Mouse (Mus musculus) neural tube, embryonic 12.5 days (tissue): ENCODE data around the gene Kcna7. TPM values are rescaled to one million over a fixed set of nuclear protein-coding genes. Genes with fewer than 3 reads are reported as not detected.

ENCODE experiments used
- ATAC-seq: fragments of 200-750 bp; cut with Nextera tagmentation; 2 replicates; pipeline ENCODE4 v1.8.0; 2017; ENCODE audit warnings: low read depth, mild to moderate bottlenecking, moderate TSS enrichment, moderate library complexity; ENCODE audit not compliant: low FRiP score
- H3K27ac ChIP-seq: fragments of 300-500 bp; sonication (generic); 2 replicates; pipeline ENCODE4 v1.5.1; 2016
- H3K27me3 ChIP-seq: fragments of 300-500 bp; sonication (generic); replicated peaks from 2 replicates; pipeline ENCODE4 v1.6.1; 2016; ENCODE audit warnings: mild to moderate bottlenecking
- H3K36me3 ChIP-seq: fragments of 300-500 bp; sonication (generic); 2 replicates; pipeline ENCODE4 v1.6.1; 2016; ENCODE audit warnings: mild to moderate bottlenecking
- H3K4me1 ChIP-seq: fragments of 300-500 bp; sonication (generic); 2 replicates; pipeline ENCODE4 v1.6.1; 2016
- H3K4me2 ChIP-seq: fragments of 300-500 bp; sonication (generic); replicated peaks from 2 replicates; pipeline ENCODE4 v1.6.1; 2016; ENCODE audit warnings: mild to moderate bottlenecking
- H3K4me3 ChIP-seq: fragments of 300-500 bp; sonication (generic); 2 replicates; pipeline ENCODE4 v1.5.1; 2016
- H3K9ac ChIP-seq: fragments of 300-500 bp; sonication (generic); 2 replicates; pipeline ENCODE4 v1.6.1; 2016; ENCODE audit warnings: mild to moderate bottlenecking
- H3K9me3 ChIP-seq: fragments of 300-500 bp; sonication (generic); 2 replicates; pipeline ENCODE4 v1.6.1; 2016; ENCODE audit warnings: mild to moderate bottlenecking
- WGBS: fragments of 180-500 bp; shearing (Covaris S2); methylation state at CpG from one replicate; pipeline ENCODE4 v1.1.7; 2016; 5-methylcytosine and 5-hydroxymethylcytosine counted together
- polyA plus RNA-seq: library from polyadenylated mRNA; unstranded; fragments of >200 nt; fragmentation: Nextera tagmentation; extraction: Ambion mirVana; gene quantifications from 2 replicates; pipeline ENCODE4 v1.2.1, GENCODE M21; 2016

The Kcna7 gene
- polyA plus RNA-seq, 1 experiment from 2014 or later: not detected

GRCm38 (mm10) chr7:45413864-45414739 is 8.6 kb downstream of the Kcna7 start:
- Histone ChIP-seq H3K4me2 (peak overlapping the region; percentile 82), H3K9ac (peak overlapping the region; percentile 56), H3K27ac (no peak overlapping the region), H3K4me1 (peaks cover 16% of the 10 kb centered on the region), H3K36me3 (no peaks in the 10 kb centered on the region), H3K9me3 (no peaks in the 10 kb centered on the region), H3K4me3 (peak overlapping the region; percentile 43), H3K27me3 (peaks cover 97% of the 10 kb centered on the region)
- WGBS: 1% methylated on average over 27 of the region's 27 CpGs
- 0 out of 2 replicates have a peak, but pooled peaks have one; percentile 6 for ATAC-seq

GRCm38 (mm10) chr7:45414740-45415224 is 9.3 kb downstream of the Kcna7 start:
- WGBS: 46% methylated on average over 12 of the region's 12 CpGs
- Histone ChIP-seq H3K36me3 (no peaks in the 10 kb centered on the region), H3K4me3 (no peak overlapping the region), H3K4me1 (peaks cover 16% of the 10 kb centered on the region), H3K27ac (no peak overlapping the region), H3K4me2 (no peak overlapping the region), H3K9me3 (no peaks in the 10 kb centered on the region), H3K9ac (no peak overlapping the region), H3K27me3 (peaks cover 97% of the 10 kb centered on the region)
- no peak for ATAC-seq

- no peak for ATAC-seq
- Histone ChIP-seq H3K36me3 (peaks cover 3% of the 10 kb centered on the region), H3K9ac (no peak overlapping the region), H3K27me3 (peaks cover 96% of the 10 kb centered on the region), H3K4me3 (no peak overlapping the region), H3K27ac (no peak overlapping the region), H3K4me1 (peaks cover 16% of the 10 kb centered on the region), H3K4me2 (peak overlapping the region; percentile 24; the same call in 1 of the 2 replicates), H3K9me3 (no peaks in the 10 kb centered on the region)
- 13% methylated on average over 37 of the region's 37 CpGs for WGBS
These were observed 10.2 kb downstream of the Kcna7 start for GRCm38 (mm10) chr7:45415636-45416035.

GRCm38 (mm10) chr7:45417962-45418492 is 12.6 kb downstream of the Kcna7 start:
- Histone ChIP-seq H3K27me3 (peaks cover 84% of the 10 kb centered on the region), H3K4me2 (no peak overlapping the region)
- WGBS: 10% methylated on average over 13 of the region's 13 CpGs

GRCm38 (mm10) chr7:45419859-45420614 is 14.6 kb downstream of the Kcna7 start:
- Histone ChIP-seq H3K36me3 (peaks cover 47% of the 10 kb centered on the region), H3K9me3 (no peaks in the 10 kb centered on the region), H3K27me3 (peaks cover 63% of the 10 kb centered on the region), H3K4me2 (no peak overlapping the region), H3K4me1 (0 out of 2 replicates have a peak, but pooled peaks cover 3% of the 10 kb centered on the region), H3K27ac (no peak overlapping the region), H3K9ac (no peak overlapping the region), H3K4me3 (no peak overlapping the region)
- 11% methylated on average over 27 of the region's 27 CpGs for WGBS
- ATAC-seq: no peak

More at GRCm38 (mm10) chr7:45417962-45418492, 12.6 kb downstream of the Kcna7 start:
- Histone ChIP-seq H3K36me3 (peaks cover 27% of the 10 kb centered on the region), H3K4me1 (peaks cover 15% of the 10 kb centered on the region), H3K9me3 (no peaks in the 10 kb centered on the region), H3K9ac (no peak overlapping the region), H3K27ac (no peak overlapping the region), H3K4me3 (no peak overlapping the region)
- ATAC-seq: no peak

- no peak within 1 kb of the TSS for H3K27ac ChIP-seq
- peaks cover 50% of the 10 kb centered on the region for H3K36me3 ChIP-seq
- no peaks in the 10 kb centered on the region for H3K9me3 ChIP-seq
- no peak within 1 kb of the TSS for H3K4me3 ChIP-seq
- no peak within 1 kb of the TSS for H3K9ac ChIP-seq
- peaks cover 58% of the 10 kb centered on the region for H3K27me3 ChIP-seq
- 0 out of 2 replicates have a peak, but pooled peaks cover under 1% of the 10 kb centered on the region for H3K4me1 ChIP-seq
- no peak for ATAC-seq
- H3K4me2 ChIP-seq: no peak within 1 kb of the TSS
- WGBS: 60% methylated on average over 6 of the region's 6 CpGs
These were observed 15.1 kb downstream of the Kcna7 start, which contains the start of gene Lhb for GRCm38 (mm10) chr7:45420615-45420919. TSS of gene Lhb (plus strand) at chr7:45420820.

GRCm38 (mm10) chr7:45421194-45421593 is 15.7 kb downstream of the Kcna7 start:
- 89% methylated on average over 14 of the region's 14 CpGs for WGBS
- Histone ChIP-seq H3K4me2 (no peak overlapping the region), H3K9me3 (no peaks in the 10 kb centered on the region), H3K36me3 (peaks cover 52% of the 10 kb centered on the region), H3K9ac (no peak overlapping the region), H3K27me3 (peaks cover 52% of the 10 kb centered on the region), H3K4me1 (no peaks in the 10 kb centered on the region), H3K4me3 (no peak overlapping the region), H3K27ac (no peak overlapping the region)
- no peak for ATAC-seq

- no peak overlapping the region for H3K4me3 ChIP-seq
- H3K4me1 ChIP-seq: no peaks in the 10 kb centered on the region
- no peak overlapping the region for H3K4me2 ChIP-seq
- H3K27ac ChIP-seq: no peak overlapping the region
- H3K9ac ChIP-seq: no peak overlapping the region
- peaks cover 90% of the 10 kb centered on the region for H3K36me3 ChIP-seq
- WGBS: 94% methylated on average over 8 of the region's 8 CpGs
- H3K9me3 ChIP-seq: no peaks in the 10 kb centered on the region
- no peak for ATAC-seq
- H3K27me3 ChIP-seq: peaks cover under 1% of the 10 kb centered on the region; the same call in 1 of the 2 replicates
These were observed 21.1 kb downstream of the Kcna7 start for GRCm38 (mm10) chr7:45426556-45426955.

- peak overlapping the region; percentile 76 for H3K9ac ChIP-seq
- no peaks in the 10 kb centered on the region for H3K27me3 ChIP-seq
- peaks cover 43% of the 10 kb centered on the region for H3K4me1 ChIP-seq
- peak overlapping the region; percentile 83 for H3K4me2 ChIP-seq
- peak overlapping the region; percentile 60; the same call in 1 of the 2 replicates for H3K27ac ChIP-seq
- WGBS: 2% methylated on average over 7 of the region's 7 CpGs
- ATAC-seq: no peak
- peaks cover 33% of the 10 kb centered on the region for H3K36me3 ChIP-seq
- H3K9me3 ChIP-seq: no peaks in the 10 kb centered on the region
- peak overlapping the region; percentile 85 for H3K4me3 ChIP-seq
These were observed 28.4 kb downstream of the Kcna7 start for GRCm38 (mm10) chr7:45433835-45434202.

GRCm38 (mm10) chr7:45434203-45435015 is 29.0 kb downstream of the Kcna7 start, which contains the start of gene Gys1:
TSS of gene Gys1 (plus strand) at chr7:45434844.
- peak; percentile 97 for ATAC-seq
- peaks cover 43% of the 10 kb centered on the region for H3K4me1 ChIP-seq
- H3K27ac ChIP-seq: peak within 1 kb of the TSS; percentile 60
- H3K36me3 ChIP-seq: peaks cover 27% of the 10 kb centered on the region
- H3K9ac ChIP-seq: peak within 1 kb of the TSS; percentile 76
- no peaks in the 10 kb centered on the region for H3K9me3 ChIP-seq
- H3K4me2 ChIP-seq: peak within 1 kb of the TSS; percentile 83
- peak within 1 kb of the TSS; percentile 85 for H3K4me3 ChIP-seq
- under 1% methylated on average over 45 of the region's 45 CpGs for WGBS
- no peaks in the 10 kb centered on the region for H3K27me3 ChIP-seq

GRCm38 (mm10) chr7:45435038-45435437 is 29.6 kb downstream of the Kcna7 start:
- peak overlapping the region; percentile 83 for H3K4me2 ChIP-seq
- ATAC-seq: peak; percentile 7; the same call in 1 of the 2 replicates
- H3K36me3 ChIP-seq: peaks cover 27% of the 10 kb centered on the region
- peak overlapping the region; percentile 85 for H3K4me3 ChIP-seq
- H3K27ac ChIP-seq: no peak overlapping the region
- no peaks in the 10 kb centered on the region for H3K27me3 ChIP-seq
- H3K4me1 ChIP-seq: peaks cover 43% of the 10 kb centered on the region
- peak overlapping the region; percentile 53 for H3K9ac ChIP-seq
- H3K9me3 ChIP-seq: no peaks in the 10 kb centered on the region
- WGBS: 3% methylated on average over 16 of the region's 16 CpGs
